ENCODE assay signal across 21 mouse cellular contexts in genomic region chr10:94863251-94863650, GRCm38 (mm10).
DNase-seq lines count a peak whose midpoint lies in the region; ATAC-seq and TF ChIP-seq lines count a peak whose summit lies in the region.
"Had no signal": no experiment of that assay in that cellular context is flagged by ENCODE, and none has a peak within 500 bp of the region (broad histone marks: within the 10 kb centered on the region; RNA-seq: fewer than 3 reads in every experiment).

No protein-coding gene starts in this region.

- no peak for TF ChIP-seq CTCF in CH12.LX (conservative IDR thresholded peaks at IDR 0.05 in 1 of 2, IDR thresholded peaks at IDR 0.05 in 1 of 2; ENCODE audit: low read depth in 2 of 2, low read length in 2 of 2)

- H3K27ac ChIP-seq in heart, embryonic 11.5 days (ENCODE audit: low read depth, low read length): no peak overlapping the region
- H3K27ac ChIP-seq in CH12.LX (ENCODE audit: insufficient read depth, low read depth): peak overlapping the region; percentile 97

- no peak for ATAC-seq in heart, embryonic 11.5 days (replicated peaks; ENCODE audit: insufficient number of reproducible peaks, low FRiP score, low TSS enrichment)
- ATAC-seq: activated CD4-positive, CD25-positive, alpha-beta regulatory T cell, adult 4 months; CD4-positive, CD25-positive, alpha-beta regulatory T cell, adult 4 months; Patski had no signal

- H3K79me2 ChIP-seq in CH12.LX (replicated peaks; ENCODE audit: control insufficient read depth, extremely low read depth, insufficient read depth, poor library complexity, severe bottlenecking): peaks cover 2% of the 10 kb centered on the region; the same call in 1 of the 2 replicates

- no peak; the same call in 1 of the 2 replicates for TF ChIP-seq POLR2A in CH12.LX (IDR thresholded peaks at IDR 0.05; ENCODE audit: low read depth, low read length)

- dilution Hi-C loops in CH12.LX (cut with MboI; ENCODE audit: extremely low pct_ligation_motif_present, extremely low pct_unique_long_range_greater_than_20kb, low sequenced_read_pairs): no loop called here

- no peaks in the 10 kb centered on the region for H3K27me3 ChIP-seq in heart, embryonic 11.5 days (ENCODE audit: control insufficient read depth, insufficient read depth, low read length)
- no peaks in the 10 kb centered on the region for H3K27me3 ChIP-seq in CH12.LX (replicated peaks)
- H3K27me3 ChIP-seq: Patski had no signal

- peak; percentile 83 for TF ChIP-seq EP300 in CH12.LX (IDR thresholded peaks at IDR 0.05; ENCODE audit: low read length)

- H3K36me3 ChIP-seq in heart, embryonic 11.5 days (ENCODE audit: control insufficient read depth, insufficient read depth, low read length): no peaks in the 10 kb centered on the region
- peaks cover 32 to 39% of the 10 kb centered on the region in 2 experiments for H3K36me3 ChIP-seq in CH12.LX (replicated peaks in 1 of 2; ENCODE audit: control insufficient read depth in 1 of 2, insufficient read depth in 1 of 2, low read length in 1 of 2)

- no peaks in the 10 kb centered on the region for H3K9me3 ChIP-seq in heart, embryonic 11.5 days (replicated peaks; ENCODE audit: control insufficient read depth, low read length)
- peaks cover 7% of the 10 kb centered on the region for H3K9me3 ChIP-seq in CH12.LX (replicated peaks; ENCODE audit: low read length)

- H3K4me3 ChIP-seq in heart, embryonic 11.5 days (ENCODE audit: low read depth, low read length): no peak overlapping the region
- no peak overlapping the region for H3K4me3 ChIP-seq in CH12.LX (replicated peaks in 1 of 3; ENCODE audit: low read depth in 2 of 3, low read length in 2 of 3, poor library complexity in 1 of 3)

- H3K9ac ChIP-seq in heart, embryonic 11.5 days (ENCODE audit: low read depth, low read length): no peak overlapping the region
- peak overlapping the region; percentile 58; the same call in 1 of the 2 replicates for H3K9ac ChIP-seq in CH12.LX (ENCODE audit: insufficient read depth, low read depth)

- peak; percentile 21 for DNase-seq in heart, adult 11 months
- peak; percentile 63 for DNase-seq in CH12.LX (ENCODE audit: extremely low read depth)
- DNase-seq in induced T-regulatory cell, adult 2 months (ENCODE audit: low read depth): peak; percentile 61
- no peak for DNase-seq in embryo, embryonic 10 days (ENCODE audit: low spot score)
- DNase-seq in Muller cell, postnatal 12 days (ENCODE audit: inconsistent ontology term): no peak
- DNase-seq: adrenal gland, adult 2 months; adrenal gland, adult 8-10 months; adrenal gland, postnatal 10 days; adrenal gland, postnatal 14 days; adrenal gland, postnatal 25 days; adrenal gland, postnatal 36 days; B cell, adult 2 months; cerebellum, adult 11 months; cerebellum, adult 11-12 months; cerebellum, adult 18-20 months; cerebellum, adult 2 months; cerebellum, adult 8-10 months had no signal

- H3K4me2 ChIP-seq in heart, embryonic 11.5 days: no peak overlapping the region
- peak overlapping the region; percentile 39; the same call in 1 of the 2 replicates for H3K4me2 ChIP-seq in CH12.LX (ENCODE audit: insufficient read depth, low read depth, poor library complexity, severe bottlenecking)

- H3K4me1 ChIP-seq in heart, embryonic 11.5 days (ENCODE audit: control insufficient read depth, insufficient read depth, low read length): no peaks in the 10 kb centered on the region
- H3K4me1 ChIP-seq in CH12.LX (ENCODE audit: control insufficient read depth in 1 of 2, insufficient read depth in 2 of 2): peaks cover 36 to 78% of the 10 kb centered on the region in 2 experiments

- in situ Hi-C loops in CH12.LX (cut with MboI; ENCODE audit: low pct_ligation_motif_present, low pct_unique_long_range_greater_than_20kb, low sequenced_read_pairs): no loop called here

- no peak; the same call in 1 of the 2 replicates for TF ChIP-seq RAD21 in CH12.LX (IDR thresholded peaks at IDR 0.05; ENCODE audit: low read depth, low read length)

- WGBS in heart, embryonic 11.5 days (ENCODE audit: insufficient replicate concordance): 78% methylated on average over 9 of the region's 9 CpGs

TF ChIP-seq in CH12.LX, 34 proteins besides CTCF, POLR2A, EP300 and RAD21:
- TF ChIP-seq GABPA (IDR thresholded peaks at IDR 0.05; ENCODE audit: insufficient replicate concordance, low read depth, low read length): no peak
- TF ChIP-seq ZC3H11A (IDR thresholded peaks at IDR 0.05; ENCODE audit: low read depth, low read length): no peak
- TF ChIP-seq MEF2A (IDR thresholded peaks at IDR 0.05; ENCODE audit: borderline replicate concordance, low read depth, low read length): peak; percentile 96
- peak; percentile 56; the same call in 1 of the 2 replicates for TF ChIP-seq CHD1 (IDR thresholded peaks at IDR 0.05; ENCODE audit: low read depth, low read length)
- TF ChIP-seq MAX (IDR thresholded peaks at IDR 0.05; ENCODE audit: low read length): peak; percentile 55; the same call in 1 of the 2 replicates
- TF ChIP-seq NRF1 (IDR thresholded peaks at IDR 0.05; ENCODE audit: low read depth, low read length): no peak
- TF ChIP-seq ELF1 (IDR thresholded peaks at IDR 0.05; ENCODE audit: low read depth, low read length): peak; percentile 79
- peak; percentile 66; the same call in 1 of the 2 replicates for TF ChIP-seq CHD2 (IDR thresholded peaks at IDR 0.05; ENCODE audit: low read length)
- peak; percentile 79 for TF ChIP-seq ETS1 (conservative IDR thresholded peaks at IDR 0.05; ENCODE audit: low read depth, low read length)
- TF ChIP-seq IRF4 (IDR thresholded peaks at IDR 0.05; ENCODE audit: low read depth, low read length): peak; percentile 91
- TF ChIP-seq RCOR1 (conservative IDR thresholded peaks at IDR 0.05; ENCODE audit: low read depth, low read length): peak; percentile 84
- TF ChIP-seq SIN3A (IDR thresholded peaks at IDR 0.05; ENCODE audit: low read length): peak; percentile 78; the same call in 1 of the 2 replicates
- TF ChIP-seq SMC3 (IDR thresholded peaks at IDR 0.05; ENCODE audit: low read depth, low read length): peak; percentile 14; the same call in 1 of the 2 replicates
- peak; percentile 51; the same call in 1 of the 2 replicates for TF ChIP-seq HCFC1 (IDR thresholded peaks at IDR 0.05; ENCODE audit: low read depth, low read length)
- peak; percentile 71; the same call in 1 of the 2 replicates for TF ChIP-seq JUND (conservative IDR thresholded peaks at IDR 0.05; ENCODE audit: low read depth, low read length)
- peak; percentile 82 for TF ChIP-seq BHLHE40 (IDR thresholded peaks at IDR 0.05; ENCODE audit: low read depth, low read length)
- peak; percentile 66; the same call in 1 of the 2 replicates for TF ChIP-seq MAFK (IDR thresholded peaks at IDR 0.05; ENCODE audit: insufficient replicate concordance, low read length)
- TF ChIP-seq MXI1 (IDR thresholded peaks at IDR 0.05; ENCODE audit: low read depth, low read length): peak; percentile 42; the same call in 1 of the 2 replicates
- no peak for TF ChIP-seq POLR2AphosphoS2 (IDR thresholded peaks at IDR 0.05; ENCODE audit: low read depth, low read length)
- peak; percentile 56; the same call in 1 of the 2 replicates for TF ChIP-seq E2F4 (IDR thresholded peaks at IDR 0.05; ENCODE audit: insufficient replicate concordance, low read depth, low read length)
- TF ChIP-seq NELFE (IDR thresholded peaks at IDR 0.05; ENCODE audit: low read depth, low read length): no peak
- peak; percentile 50; the same call in 1 of the 2 replicates for TF ChIP-seq ZNF384 (IDR thresholded peaks at IDR 0.05; ENCODE audit: low read depth, low read length)
- TF ChIP-seq USF2 (conservative IDR thresholded peaks at IDR 0.05; ENCODE audit: low read depth, low read length): no peak
- peak; percentile 77 for TF ChIP-seq MAZ (IDR thresholded peaks at IDR 0.05; ENCODE audit: low read depth, low read length)
- TF ChIP-seq JUN (IDR thresholded peaks at IDR 0.05; ENCODE audit: insufficient read depth, low read depth, low read length): peak; percentile 53; the same call in 1 of the 2 replicates
- TF ChIP-seq USF1 (IDR thresholded peaks at IDR 0.05; ENCODE audit: low read depth, low read length): no peak
- no peak for TF ChIP-seq PAX5 (IDR thresholded peaks at IDR 0.05; ENCODE audit: low read length)
- TF ChIP-seq UBTF (IDR thresholded peaks at IDR 0.05; ENCODE audit: low read depth, low read length): no peak
- 0 out of 2 replicates have a peak, but pooled peaks have one; percentile 19 for TF ChIP-seq ZMIZ1 (IDR thresholded peaks at IDR 0.05; ENCODE audit: low read depth, low read length)
- 0 out of 2 replicates have a peak, but pooled peaks have one; percentile 35 for TF ChIP-seq TBP (conservative IDR thresholded peaks at IDR 0.05; ENCODE audit: low read depth, low read length)
- TF ChIP-seq KAT2A (IDR thresholded peaks at IDR 0.05; ENCODE audit: insufficient replicate concordance, low read length): 0 out of 2 replicates have a peak, but pooled peaks have one; percentile 40
- peak; percentile 77 for TF ChIP-seq TCF12 (IDR thresholded peaks at IDR 0.05; ENCODE audit: low read depth, low read length)
- TF ChIP-seq MYC (IDR thresholded peaks at IDR 0.05; ENCODE audit: low read depth, low read length): peak; percentile 63; the same call in 1 of the 2 replicates
- TF ChIP-seq ZKSCAN1 (IDR thresholded peaks at IDR 0.05; ENCODE audit: borderline replicate concordance, low read depth, low read length): no peak

Comparison
In these comparisons a context has a peak if more than half of its experiments do, and no peak if none do; other contexts are left out.
1. DNase-seq: peak in heart, adult 11 months (single experiment), CH12.LX (single experiment) and induced T-regulatory cell, adult 2 months (single experiment); none in embryo, embryonic 10 days (single experiment) and Muller cell, postnatal 12 days (single experiment).